Mouse (Mus musculus) lung, postnatal 10 days (tissue): ENCODE data around the gene Rtn3.
A peak's percentile ranks its signal among the peaks of the same experiment; 100 is the strongest.
"Not testable (repeated sequence)": the region's sequence is repeated elsewhere in the genome, so short reads cannot be mapped to it uniquely, and the experiment has no call there.

ENCODE experiments used
- DNase-seq: peaks from one replicate; pipeline ENCODE4 v3.0.0; 2021

Gene Rtn3

GRCm38 (mm10) chr19:7421602-7422591, 61.2 kb downstream of the Rtn3 start:
- DNase-seq = peak; percentile 75

DNA sequence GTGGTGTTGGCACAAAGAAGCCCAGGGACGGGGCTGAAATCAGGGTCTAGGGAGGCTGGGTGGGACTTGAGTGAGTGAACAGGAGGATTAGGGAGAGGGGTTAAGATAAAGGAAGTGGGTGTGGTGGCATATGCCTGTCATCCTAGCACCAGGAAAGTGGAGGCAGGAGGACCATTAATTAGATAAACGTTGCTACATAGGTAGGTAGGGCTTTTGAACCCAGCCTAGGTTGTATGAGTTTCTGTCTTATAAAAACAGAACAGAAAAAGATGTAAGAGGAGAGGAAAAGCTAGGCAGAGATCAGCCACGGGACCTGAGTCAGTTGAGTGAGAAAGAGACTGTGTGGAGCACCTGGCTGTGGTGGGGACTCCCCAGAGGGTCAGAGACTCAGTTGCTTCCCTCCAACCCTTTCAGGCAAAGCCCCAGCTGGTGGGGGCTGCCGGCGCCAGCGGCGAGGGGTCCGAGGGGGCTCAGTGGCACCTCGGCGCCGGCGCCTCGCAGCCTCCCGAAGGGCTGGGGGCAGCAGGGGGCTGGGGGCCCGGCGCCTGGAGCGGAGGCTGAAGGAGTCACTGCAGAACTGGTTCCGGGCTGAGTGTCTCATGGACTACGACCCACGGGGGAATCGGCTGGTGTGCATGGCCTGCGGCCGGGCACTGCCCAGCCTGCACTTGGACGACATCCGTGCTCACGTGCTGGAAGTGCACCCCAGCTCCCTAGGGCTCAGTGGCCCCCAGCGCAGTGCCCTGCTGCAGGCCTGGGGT, 62.1 kb downstream of the Rtn3 start:
- no peak for DNase-seq

DNA sequence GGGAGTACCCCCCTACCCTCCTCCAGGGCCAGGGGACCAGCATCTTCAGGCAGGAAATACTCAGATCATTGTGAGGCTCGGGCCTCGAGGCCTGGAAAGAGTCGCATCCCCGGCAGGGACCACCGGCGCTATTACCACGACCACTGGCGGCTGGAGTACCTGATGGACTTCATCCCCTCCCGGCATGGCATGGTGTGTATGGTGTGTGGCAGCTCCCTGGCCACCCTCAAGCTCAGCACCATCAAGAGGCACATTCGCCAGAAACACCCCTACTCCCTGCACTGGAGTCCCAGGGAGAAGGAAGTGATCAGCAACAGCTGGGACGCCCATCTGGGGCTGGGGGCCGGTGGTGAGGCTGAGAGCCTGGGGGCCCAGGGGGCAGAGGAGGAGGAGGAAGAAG, 63.0 kb downstream of the Rtn3 start:
- no peak for DNase-seq

DNA sequence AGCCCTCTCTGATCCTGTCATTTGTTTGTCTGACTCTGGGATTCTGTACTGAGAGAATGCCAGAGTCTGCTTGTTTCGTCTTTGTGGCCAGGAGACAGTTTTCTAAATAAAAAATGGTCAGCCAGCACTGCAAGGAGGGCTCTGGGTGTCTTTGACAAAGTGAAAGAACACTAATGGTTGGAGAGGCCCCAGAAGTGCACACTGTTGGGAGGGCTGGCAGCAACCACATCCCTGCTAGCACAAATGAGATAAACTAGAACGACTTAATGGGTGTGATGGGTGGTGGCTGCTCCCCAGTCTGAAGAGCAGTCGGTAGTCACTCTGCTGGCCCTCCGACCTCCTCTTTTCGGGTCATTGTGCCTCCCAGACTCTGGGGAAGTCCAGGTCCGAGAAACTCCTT, 63.9 kb downstream of the Rtn3 start:
- DNase-seq = peak; percentile 44

DNA sequence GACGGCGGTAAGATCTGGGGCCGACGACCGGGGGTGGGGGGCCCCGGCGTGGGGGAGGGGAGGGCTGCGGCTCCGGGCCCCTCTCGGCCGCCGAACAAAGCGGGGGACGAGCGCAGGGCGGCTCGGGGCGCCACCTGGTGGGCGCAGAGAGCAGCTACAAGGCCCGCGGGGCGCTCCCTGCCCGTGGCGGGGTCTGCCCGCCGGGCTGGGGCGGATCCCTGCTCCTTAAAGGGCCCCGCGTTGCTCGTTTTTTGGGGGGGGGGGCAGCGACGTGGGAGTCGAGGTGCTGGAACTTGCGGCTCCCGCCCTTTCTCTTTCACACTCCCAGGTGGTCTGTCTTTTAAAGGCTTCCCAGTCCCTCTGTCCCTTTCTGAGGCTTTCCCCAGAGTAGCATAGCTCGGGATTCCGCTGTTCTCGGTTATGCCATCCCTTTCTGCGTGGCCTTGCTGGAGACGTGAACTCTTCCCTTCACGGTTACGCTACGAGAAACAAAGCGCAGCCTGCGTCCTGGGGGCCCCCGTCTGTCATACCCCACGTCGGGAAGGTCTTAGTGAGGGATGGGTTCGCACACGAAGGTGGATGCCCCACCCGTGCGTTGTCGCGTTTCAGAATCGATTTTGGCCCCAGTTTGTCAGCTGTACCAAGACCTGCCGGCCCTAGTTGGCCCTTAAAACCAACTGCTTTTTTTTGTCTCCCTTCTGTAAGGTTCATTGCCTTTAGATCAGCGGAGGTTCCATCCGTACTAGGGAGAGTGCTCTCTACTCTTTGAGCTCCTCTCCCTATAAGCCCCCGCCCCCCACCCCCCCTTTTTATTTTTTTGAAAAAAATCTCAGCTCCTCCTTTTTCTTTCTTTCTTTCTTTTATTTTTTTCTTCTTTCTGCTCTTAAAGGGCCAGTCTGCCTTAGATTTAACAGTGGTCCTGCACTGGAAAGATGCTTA, 64.9 kb downstream of the Rtn3 start:
- peak; percentile 90 for DNase-seq

DNA sequence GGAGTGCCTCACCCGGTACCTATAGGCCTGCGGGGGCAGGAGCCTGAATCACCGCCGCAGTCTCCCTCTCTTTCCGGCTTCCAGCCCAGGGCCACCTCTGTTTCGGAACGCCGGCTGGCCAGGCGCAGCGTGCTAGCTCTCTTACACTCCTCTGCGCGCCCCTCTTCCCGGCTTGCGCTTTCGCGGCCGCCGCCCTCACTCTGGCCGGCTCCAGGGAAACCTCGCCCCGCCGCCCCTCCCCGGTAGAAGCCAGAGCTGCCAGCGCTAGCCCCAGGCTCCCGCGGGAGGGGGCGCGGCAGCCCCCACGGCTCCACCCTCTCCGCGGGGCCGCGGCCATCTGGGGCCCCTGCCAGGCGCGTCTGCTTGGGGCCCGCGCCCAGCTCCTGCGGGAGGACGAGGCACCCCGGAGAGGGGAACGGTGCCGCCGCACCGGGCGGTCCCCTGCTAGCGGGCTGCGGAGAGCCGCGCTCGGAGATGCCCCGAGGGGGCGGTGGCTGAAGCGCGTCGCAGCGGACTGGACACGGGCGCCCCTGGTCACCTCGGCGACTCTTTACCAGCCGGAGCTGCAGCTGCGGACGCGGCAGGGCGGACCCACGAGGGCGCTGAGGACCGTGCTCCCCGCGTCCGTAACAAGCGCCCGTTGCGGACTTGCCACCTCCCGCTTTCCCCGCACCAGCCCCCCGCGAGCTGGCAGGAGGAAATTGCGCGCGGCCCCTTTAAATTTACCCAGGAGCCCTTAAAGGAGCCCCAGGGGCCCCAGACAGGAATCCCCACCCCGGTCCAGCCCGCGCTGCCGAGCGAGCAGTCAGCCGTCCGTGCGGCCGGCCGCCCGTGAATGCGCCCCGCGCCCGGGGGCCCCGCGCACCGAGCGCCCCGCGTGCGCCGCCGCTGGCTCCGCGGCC, 66.0 kb downstream of the Rtn3 start, which contains the start of gene 2700081O15Rik:
Gene 2700081O15Rik (plus strand): TSS at position 792 of the 902 bp plus-strand sequence.
- peak; percentile 84 for DNase-seq

DNA sequence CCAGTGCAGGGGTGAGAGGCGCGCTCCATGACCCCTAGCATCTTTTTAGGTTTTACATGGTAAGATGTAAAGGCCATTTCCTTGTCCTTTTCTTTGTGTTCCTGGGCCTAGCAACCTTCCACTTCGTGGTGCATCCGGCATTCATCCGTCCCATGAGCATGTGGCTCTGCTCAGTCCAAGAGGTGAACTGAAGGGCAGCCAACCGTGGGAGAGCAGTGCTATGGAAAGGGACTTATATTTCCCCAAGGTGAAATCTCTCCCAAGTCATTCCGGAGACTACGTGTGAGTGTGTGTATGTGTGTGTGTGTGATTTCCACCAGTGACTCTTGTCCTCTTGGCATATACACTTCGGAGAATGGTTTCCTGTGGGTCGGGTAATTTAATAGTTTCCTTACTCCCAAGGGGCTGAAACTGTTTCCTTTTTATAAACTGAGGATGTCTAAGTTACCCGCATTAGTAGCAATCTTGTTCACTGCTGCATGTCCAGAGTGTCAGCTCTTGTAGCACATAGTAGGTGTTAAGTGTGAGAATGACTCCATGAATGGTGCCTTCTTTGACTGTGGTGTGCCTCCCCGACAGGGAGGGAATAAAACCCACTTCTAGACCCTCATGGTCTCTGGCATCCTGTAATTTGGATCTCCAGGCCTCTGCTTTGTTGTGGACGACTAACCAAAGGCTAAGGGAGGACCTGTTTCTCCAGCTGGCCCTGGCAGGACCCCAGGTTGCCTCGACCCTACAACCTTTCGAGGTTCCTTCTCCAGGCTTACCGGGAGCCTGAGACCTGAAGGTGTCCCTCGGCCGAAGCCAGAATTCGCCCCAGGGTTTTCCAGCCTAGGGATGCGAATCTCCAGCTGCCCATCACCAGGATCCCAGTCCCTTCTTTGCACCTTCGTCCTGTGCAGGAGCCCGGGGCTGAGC, 66.9 kb downstream of the Rtn3 start:
- no peak for DNase-seq

DNA sequence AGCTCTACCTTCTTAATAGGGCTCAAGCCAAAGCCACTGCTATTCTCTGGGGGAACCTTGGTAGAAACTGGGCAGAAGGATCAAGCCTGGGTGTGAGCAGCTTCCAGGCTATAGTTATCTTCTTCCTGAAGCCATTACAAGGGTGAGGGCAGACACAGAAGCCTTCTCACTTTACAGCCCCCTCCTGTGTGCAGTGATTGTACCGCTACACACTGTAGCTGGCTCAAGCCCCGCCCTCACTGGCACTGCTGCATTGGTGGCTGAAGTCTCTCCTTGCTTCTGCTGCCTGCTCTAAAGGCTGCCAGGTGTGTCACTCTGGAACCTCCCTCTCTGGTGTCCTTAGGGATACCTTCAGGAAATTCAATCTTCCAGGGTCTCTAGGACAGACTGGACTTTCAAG, 70.7 kb downstream of the Rtn3 start:
- no peak for DNase-seq

- no peak for DNase-seq
These were observed 78.4 kb downstream of the Rtn3 start for GRCm38 (mm10) chr19:7404623-7405229.

DNA sequence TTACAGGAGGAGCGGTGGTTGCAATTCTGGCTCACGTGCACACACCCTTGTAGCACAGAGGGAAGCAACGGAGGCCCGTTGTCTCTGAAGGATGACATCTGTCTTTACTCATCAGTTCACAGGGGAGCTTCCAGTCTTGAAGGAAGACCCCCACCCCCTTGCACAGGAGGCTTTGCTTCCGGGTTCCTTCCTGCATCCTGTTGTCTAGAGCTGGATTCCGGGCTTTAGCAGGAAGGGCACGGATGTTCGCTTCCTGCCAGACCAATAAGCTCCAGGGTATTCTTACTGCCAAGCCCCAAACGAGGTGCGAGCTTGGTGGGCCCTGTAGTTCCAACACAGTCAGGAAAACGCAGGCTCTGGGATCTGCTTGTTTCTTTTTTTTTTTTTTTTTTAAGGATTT, 82.4 kb downstream of the Rtn3 start:
- DNase-seq = peak; percentile 63

- DNase-seq = not testable (repeated sequence)
These were observed 84.2 kb downstream of the Rtn3 start for GRCm38 (mm10) chr19:7398898-7399297.

DNA sequence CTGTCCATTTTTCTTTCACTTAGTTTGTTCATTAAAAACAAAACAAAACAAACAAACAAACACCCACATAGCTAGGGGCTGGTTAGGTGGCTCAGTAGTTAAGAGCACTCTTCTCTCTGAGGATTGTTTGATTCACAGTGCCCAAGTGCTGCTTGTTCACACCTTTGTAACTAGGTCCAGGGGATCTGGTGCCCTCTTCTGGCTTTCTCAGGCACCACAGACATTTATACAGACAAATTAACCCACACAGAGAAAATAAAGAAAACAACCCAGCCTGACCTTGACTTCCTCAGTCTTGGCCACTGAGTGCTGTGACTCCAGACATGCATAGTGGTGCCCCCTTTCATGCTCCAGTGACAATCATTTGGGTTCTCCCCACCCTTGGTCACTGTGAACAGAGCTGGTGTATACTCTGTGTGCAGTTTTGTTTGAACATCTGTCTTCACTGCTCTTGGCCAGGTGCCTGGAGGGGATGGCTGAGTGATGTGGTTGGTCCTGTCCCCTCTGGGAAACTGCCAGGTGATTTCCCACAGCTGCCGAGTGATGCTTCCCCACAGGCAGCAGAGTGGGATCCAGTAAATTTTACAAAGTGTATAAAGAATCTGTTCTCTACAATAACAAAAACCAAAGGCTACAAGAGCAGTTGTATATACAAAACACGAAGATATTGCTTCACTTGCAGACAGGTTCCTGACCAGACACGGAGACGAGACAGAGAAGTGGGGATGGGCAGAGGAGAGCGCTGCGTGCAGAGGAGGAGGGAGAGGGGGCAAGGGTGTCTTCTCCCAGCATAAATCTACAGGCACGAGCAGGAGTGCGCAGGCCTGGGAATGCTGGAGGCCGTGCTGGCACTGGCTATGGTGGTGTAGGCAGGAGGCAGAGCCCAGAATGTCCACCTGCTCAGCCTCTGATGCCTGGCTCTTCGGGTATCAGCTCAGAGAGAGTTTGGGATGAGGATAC, 85.9 kb downstream of the Rtn3 start:
- DNase-seq = peak; percentile 81

- DNase-seq = no peak
These were observed 94.6 kb downstream of the Rtn3 start for GRCm38 (mm10) chr19:7388488-7388887.

- no peak for DNase-seq
These were observed 97.0 kb downstream of the Rtn3 start for GRCm38 (mm10) chr19:7386042-7386441.

DNA sequence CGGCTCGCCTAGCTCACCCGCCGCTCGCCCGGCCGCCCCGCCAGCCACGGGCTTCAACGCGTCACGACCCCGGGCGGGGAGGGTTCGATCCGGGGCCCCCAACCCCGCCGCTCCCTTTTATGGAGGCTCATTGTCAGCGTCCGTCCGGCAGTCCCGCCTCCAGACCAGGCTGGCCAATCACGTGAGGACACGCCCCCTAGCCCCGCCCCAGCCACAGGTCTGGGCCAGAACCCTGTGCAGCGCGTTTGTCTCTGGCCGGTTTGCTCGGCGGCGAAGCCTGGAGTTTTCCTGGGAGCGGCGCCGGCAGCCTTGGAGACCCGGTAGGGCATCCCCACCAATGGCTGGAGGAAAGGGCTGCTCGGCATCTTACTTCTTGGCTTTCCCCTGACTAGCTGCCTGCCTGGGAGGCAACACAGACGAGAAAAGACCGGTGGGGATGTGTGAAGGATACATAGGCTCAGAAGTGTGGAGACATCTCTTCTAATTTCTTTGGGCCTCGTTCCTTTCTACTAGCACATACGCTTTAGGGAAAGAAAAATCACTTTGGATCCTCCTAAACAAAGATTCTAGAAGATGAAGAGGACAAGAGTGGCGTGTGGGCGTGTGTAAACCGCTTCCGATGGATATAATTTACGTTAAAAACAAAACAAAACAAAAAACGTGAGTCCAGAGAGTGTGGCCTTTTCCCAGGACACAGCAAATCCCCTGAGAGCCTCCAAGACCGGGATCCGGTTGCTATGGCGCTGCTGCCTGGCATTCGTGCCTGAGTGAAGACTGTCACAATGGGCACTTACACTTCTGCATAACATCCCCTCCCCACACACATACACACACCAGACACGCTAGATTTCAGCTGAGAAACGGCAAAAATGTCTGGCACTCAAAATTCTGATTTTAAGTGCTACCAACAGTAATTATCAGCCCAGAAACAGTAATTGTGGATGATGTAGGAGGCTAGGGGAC, 99.9 kb downstream of the Rtn3 start, which contains the start of gene Spindoc:
Gene Spindoc (minus strand): TSS at position 92 of the 963 bp plus-strand sequence.
- peak; percentile 99 for DNase-seq

DNA sequence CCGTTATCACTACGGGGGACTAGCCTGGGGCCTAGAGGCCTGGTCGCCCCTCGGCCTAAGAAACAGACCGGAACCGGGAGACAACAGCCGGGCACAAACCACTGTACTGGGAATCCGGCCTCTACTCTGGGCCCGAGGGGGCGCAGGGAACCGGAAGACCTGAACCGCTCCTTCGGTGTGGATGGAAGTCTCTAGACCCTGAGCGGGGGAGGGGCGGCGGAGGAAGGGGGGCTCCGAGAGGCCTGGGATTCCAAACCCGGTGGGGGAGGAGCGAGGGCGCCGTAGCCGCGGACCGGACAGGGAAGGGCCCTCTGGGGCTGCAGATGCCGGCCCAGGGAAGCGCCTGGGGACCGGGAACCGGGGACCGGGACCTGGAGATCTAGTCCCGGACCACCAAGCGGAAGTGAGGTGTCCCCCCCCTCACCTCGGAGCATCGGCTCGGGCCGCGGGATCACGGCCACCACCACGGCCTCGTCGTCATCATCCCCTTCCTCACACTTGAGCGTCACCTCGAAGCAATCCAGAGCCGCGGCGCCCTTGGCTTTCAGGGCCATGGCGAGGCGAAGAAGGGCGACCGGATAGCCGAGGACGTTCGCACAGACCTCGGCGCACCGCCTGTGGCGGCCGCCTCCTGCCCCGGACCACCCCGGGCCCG, 100.7 kb downstream of the Rtn3 start:
- peak; percentile 88 for DNase-seq

DNA sequence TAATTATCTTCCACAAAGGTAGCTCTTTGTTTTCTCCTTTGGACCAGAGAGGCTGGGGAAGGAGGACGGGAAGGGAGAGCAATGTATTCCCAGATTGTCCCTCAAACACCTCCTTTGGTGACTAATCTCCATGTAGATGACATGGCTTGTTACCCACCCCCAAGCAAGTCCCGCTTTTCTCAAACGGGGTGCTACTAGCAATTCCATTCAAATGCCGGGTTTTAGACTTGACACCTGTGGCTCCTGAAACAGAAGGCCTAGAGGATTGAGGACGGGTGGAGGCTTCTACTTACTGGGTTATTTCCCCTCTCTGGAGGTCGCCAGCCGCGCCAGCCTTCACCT, 101.2 kb downstream of the Rtn3 start:
- DNase-seq = no peak
